Mouse (Mus musculus) liver, embryonic 14.5 days (tissue): ENCODE measurements at regions not wholly inside any gene's neighbourhood (a gene's known extent, or its start where the extent isn't known, plus 50 kb on each side); places are given as distances from the start of the nearest gene placed in this dataset.

Experiments
- ATAC-seq: fragments of 200-750 bp; cut with Nextera tagmentation; 2 replicates; pipeline ENCODE4 v1.8.0; 2017; ENCODE audit warnings: moderate number of reproducible peaks, mild to moderate bottlenecking, moderate library complexity; ENCODE audit not compliant: insufficient read depth
- DNase-seq, 3 experiments: peaks; one replicate each; pipeline ENCODE4 v3.0.0-alpha.2; 2012 to 2013; ENCODE audit warnings: low read depth in 3 of 3, low spot score in 3 of 3
- H3K27ac ChIP-seq: fragments of 300-500 bp; sonication (generic); 2 replicates; pipeline ENCODE4 v1.5.1; 2014; ENCODE audit warnings: moderate library complexity, mild to moderate bottlenecking, control low read depth, inconsistent platforms
- H3K27me3 ChIP-seq: fragments of 300-500 bp; sonication (generic); 2 replicates; pipeline ENCODE4 v1.6.1; 2014; ENCODE audit warnings: mild to moderate bottlenecking, low read length, moderate library complexity; ENCODE audit not compliant: control insufficient read depth, insufficient read depth
- H3K36me3 ChIP-seq: fragments of 300-500 bp; sonication (generic); replicated peaks from 2 replicates; pipeline ENCODE4 v1.6.1; 2014; ENCODE audit warnings: low read depth; ENCODE audit not compliant: control insufficient read depth, insufficient read depth
- H3K4me1 ChIP-seq, 2 experiments: fragments of 200-500 bp in 1 of 2; fragments of 300-500 bp in 1 of 2; sonication (generic) in 1 of 2; replicated peaks; 2 replicates each; pipeline ENCODE4 v1.6.1; 2012 to 2014; ENCODE audit warnings: antibody characterized with exemption in 1 of 2, inconsistent platforms in 1 of 2, low read length in 1 of 2; ENCODE audit not compliant: control insufficient read depth in 2 of 2, insufficient read depth in 2 of 2
- H3K4me2 ChIP-seq: fragments of 300-500 bp; sonication (generic); 2 replicates; pipeline ENCODE4 v1.6.1; 2014; ENCODE audit warnings: low read depth, mild to moderate bottlenecking, control low read depth, moderate library complexity
- H3K4me3 ChIP-seq, 2 experiments: fragments of 200-500 bp in 1 of 2; fragments of 300-500 bp in 1 of 2; sonication (generic) in 1 of 2; 2 replicates each; pipeline ENCODE4 v1.5.1; 2012 to 2014; ENCODE audit warnings: low read depth in 2 of 2, low read length in 2 of 2, mild to moderate bottlenecking in 2 of 2, control low read depth in 1 of 2, inconsistent platforms in 1 of 2, moderate library complexity in 1 of 2; ENCODE audit not compliant: insufficient read depth in 1 of 2
- H3K9ac ChIP-seq: fragments of 300-500 bp; sonication (generic); replicated peaks from 2 replicates; pipeline ENCODE4 v1.6.1; 2014; ENCODE audit warnings: mild to moderate bottlenecking, control low read depth, moderate library complexity
- H3K9me3 ChIP-seq: fragments of 300-500 bp; sonication (generic); 2 replicates; pipeline ENCODE4 v1.6.1; 2016; ENCODE audit warnings: low read length, mixed read lengths; ENCODE audit not compliant: control insufficient read depth
- CTCF ChIP-seq: IDR thresholded peaks from 2 replicates; pipeline ENCODE4 v1.5.1; 2016; ENCODE audit warnings: antibody characterized with exemption, low read depth, control low read depth
- EP300 ChIP-seq: IDR thresholded peaks from 2 replicates; pipeline ENCODE4 v1.6.1; 2016; ENCODE audit warnings: antibody characterized with exemption, low read depth
- WGBS: fragments of 180-500 bp; shearing (Covaris S2); extraction: QIAGEN DNeasy Blood & Tissue Kit; methylation state at CpG from one replicate; pipeline ENCODE4 v1.1.7; 2014; ENCODE audit not compliant: insufficient replicate concordance; 5-methylcytosine and 5-hydroxymethylcytosine counted together

DNA sequence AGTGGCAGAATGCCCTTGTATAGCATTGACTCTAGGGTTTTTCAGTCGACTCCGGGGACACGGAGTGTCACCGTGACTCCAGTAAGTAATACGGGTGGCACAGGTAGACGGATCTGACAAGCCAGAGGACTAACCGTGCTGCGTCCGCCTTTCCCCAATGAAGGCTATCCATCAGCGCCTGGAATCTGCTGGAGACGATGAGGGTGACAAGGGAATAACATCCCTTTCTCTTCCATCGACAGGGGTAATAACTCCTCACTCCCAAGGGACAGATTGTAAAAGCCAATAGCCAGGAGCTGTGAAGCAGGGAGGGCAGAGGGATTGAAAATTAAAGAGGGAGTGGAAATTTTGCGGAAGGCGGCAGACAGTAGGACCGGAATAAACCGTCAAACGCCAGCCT is 151.5 kb downstream of the Zfp281 start:
- ATAC-seq (no peak), DNase-seq (no peak)
- no peaks in the 10 kb centered on the region for H3K4me1 ChIP-seq
- H3K27ac ChIP-seq = no peak overlapping the region
- H3K36me3 ChIP-seq = no peaks in the 10 kb centered on the region
- no peak overlapping the region for H3K9ac ChIP-seq
- no peak for TF ChIP-seq EP300
- no peak for TF ChIP-seq CTCF
- H3K9me3 ChIP-seq = no peaks in the 10 kb centered on the region
- H3K4me3 ChIP-seq = no peak overlapping the region
- WGBS = 82% methylated on average over 17 of the region's 17 CpGs
- H3K27me3 ChIP-seq = no peaks in the 10 kb centered on the region
- no peak overlapping the region for H3K4me2 ChIP-seq

DNA sequence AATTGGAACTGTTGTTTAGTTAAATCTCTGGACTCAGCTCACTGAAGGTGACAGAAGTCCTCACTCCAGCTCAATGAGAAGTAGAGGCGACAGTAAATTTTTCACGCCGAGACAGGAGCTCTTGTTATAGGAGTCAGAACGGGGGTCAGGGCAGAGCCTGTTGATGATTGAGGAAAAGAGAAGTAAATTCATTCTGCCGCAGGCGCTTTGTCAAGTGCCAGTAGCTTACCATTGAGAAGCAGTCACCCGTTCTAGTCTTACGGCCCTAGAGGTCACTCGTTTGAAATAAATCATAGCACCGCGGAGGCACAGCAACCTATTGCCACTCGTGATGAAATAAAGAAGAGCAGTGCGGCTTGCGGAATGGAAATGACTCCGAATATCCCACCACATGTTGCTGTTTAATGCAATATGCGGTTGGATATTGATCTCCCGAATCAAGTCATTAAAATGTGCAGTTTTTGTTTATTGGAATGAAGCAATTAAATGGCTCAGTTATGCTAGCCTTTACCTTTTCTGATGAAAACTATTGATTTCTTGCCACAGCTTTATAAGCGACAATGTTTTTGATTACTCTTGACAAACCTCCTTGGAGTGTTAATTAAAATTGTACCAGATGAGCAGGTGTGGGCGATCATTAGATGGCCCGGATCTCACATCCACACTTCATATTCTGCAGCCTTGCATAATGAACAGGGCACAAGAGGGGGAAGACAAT is 152.7 kb downstream of the Zfp281 start:
- 71% methylated on average over 20 of the region's 20 CpGs for WGBS
- ATAC-seq = no peak
- Histone ChIP-seq H3K9ac (no peak overlapping the region), H3K9me3 (no peaks in the 10 kb centered on the region), H3K4me3 (no peak overlapping the region), H3K27ac (no peak overlapping the region), H3K27me3 (no peaks in the 10 kb centered on the region), H3K4me1 (0 out of 4 replicates have a peak, but pooled peaks cover 0 to 2% of the 10 kb centered on the region in 2 experiments), H3K36me3 (no peaks in the 10 kb centered on the region), H3K4me2 (no peak overlapping the region)
- no peak for DNase-seq
- no peak for TF ChIP-seq CTCF
- no peak for TF ChIP-seq EP300

DNA sequence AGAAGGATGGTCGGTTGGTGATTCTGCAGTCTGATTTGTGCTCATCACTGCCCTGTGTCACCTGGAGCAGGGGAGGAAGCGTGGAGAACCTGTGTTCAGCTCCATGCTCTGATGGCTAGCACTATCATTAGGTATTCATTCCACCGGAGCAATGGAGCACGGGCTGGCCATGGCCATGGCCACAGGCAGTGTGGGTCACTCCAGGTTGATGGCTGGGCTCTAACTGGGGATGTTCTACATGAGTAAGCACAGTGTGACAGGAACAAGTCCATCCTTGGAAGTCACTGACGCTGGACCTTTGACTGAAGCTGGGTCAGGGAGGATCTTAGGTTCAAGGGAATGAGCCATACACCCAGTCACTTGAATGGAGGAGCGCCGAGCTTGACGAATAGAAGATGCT is 154.7 kb downstream of the Zfp281 start:
- TF ChIP-seq CTCF = no peak
- TF ChIP-seq EP300 = no peak
- ATAC-seq (no peak), DNase-seq (no peak)
- Histone ChIP-seq H3K9ac (no peak overlapping the region), H3K4me1 (0 out of 4 replicates have a peak, but pooled peaks cover 0 to 5% of the 10 kb centered on the region in 2 experiments), H3K36me3 (no peaks in the 10 kb centered on the region), H3K27me3 (no peaks in the 10 kb centered on the region), H3K27ac (no peak overlapping the region), H3K4me3 (no peak overlapping the region), H3K4me2 (no peak overlapping the region), H3K9me3 (no peaks in the 10 kb centered on the region)
- 71% methylated on average over 8 of the region's 8 CpGs for WGBS

DNA sequence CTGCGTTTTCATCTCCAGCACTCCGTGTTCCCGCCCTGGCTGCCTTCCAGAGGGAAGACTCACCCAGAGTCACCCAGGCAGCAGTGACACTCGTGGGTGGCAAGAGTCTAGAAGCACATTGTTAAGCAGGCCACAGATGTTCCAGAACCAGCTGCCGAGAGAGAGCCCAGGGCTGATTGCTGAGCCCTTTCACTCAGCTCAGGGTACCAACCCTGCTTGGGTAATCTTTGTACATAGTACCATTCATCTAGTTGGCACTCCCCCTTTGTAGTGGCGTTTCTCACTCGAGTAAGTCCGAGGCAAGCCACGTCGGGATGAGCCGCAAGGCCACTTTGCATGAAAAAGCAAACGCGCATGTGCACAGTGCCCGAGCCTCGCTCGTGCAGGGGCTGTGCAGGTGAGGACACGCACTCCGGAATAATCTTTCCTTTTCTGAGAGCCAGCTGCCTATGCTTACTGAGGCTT is 156.9 kb downstream of the Zfp281 start:
- no peak for ATAC-seq
- Histone ChIP-seq H3K4me1 (0 out of 4 replicates have a peak, but pooled peaks cover 0 to 5% of the 10 kb centered on the region in 2 experiments), H3K9me3 (no peaks in the 10 kb centered on the region), H3K4me2 (peak overlapping the region; percentile 11), H3K27me3 (no peaks in the 10 kb centered on the region), H3K4me3 (no peak overlapping the region), H3K27ac (no peak overlapping the region), H3K36me3 (no peaks in the 10 kb centered on the region), H3K9ac (no peak overlapping the region)
- no peak for TF ChIP-seq CTCF
- no peak for TF ChIP-seq EP300
- DNase-seq = no peak
- WGBS = 57% methylated on average over 18 of the region's 18 CpGs

DNA sequence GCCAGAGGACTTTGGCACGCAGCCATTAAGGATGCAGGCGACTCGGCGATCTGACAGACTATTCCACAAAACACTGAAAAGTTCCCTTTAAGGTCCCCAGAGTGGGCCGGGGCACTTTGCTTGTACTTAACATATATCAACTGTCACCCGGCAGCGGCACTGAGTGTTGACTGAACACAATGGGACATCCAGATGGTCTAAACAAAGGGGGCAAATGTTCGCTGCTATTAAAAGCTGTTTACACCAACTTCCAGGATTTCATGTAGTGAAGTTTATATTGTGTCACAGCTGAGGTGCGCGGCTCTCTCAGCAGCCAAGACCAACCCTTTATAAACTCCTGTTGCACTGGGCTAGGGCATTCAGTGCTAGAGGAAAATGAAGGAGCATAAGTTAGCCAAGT is 157.6 kb downstream of the Zfp281 start:
- no peak overlapping the region for H3K9ac ChIP-seq
- H3K36me3 ChIP-seq = no peaks in the 10 kb centered on the region
- ATAC-seq (no peak), DNase-seq (no peak)
- no peak for TF ChIP-seq EP300
- TF ChIP-seq CTCF = no peak
- H3K9me3 ChIP-seq = no peaks in the 10 kb centered on the region
- H3K27ac ChIP-seq = no peak overlapping the region
- H3K4me2 ChIP-seq = no peak overlapping the region
- no peaks in the 10 kb centered on the region for H3K27me3 ChIP-seq
- WGBS = 42% methylated on average over 10 of the region's 10 CpGs
- H3K4me1 ChIP-seq = 0 out of 4 replicates have a peak, but pooled peaks cover 0 to 5% of the 10 kb centered on the region in 2 experiments
- no peak overlapping the region for H3K4me3 ChIP-seq
